Mouse (Mus musculus) Patski (cell line): ENCODE measurements around the gene Mis12. TPM values are rescaled to one million over a fixed set of nuclear protein-coding genes. Genes with fewer than 3 reads are reported as not detected.

ENCODE experiments used
- ATAC-seq: fragments of 100-300 bp; one replicate; pipeline ENCODE4 v1.8.0; 2021
- CTCF ChIA-PET: fragments of 350-600 bp; sonication (Branson Sonifier 250); formaldehyde crosslinking; loops from one replicate; lab custom pipeline; 2022; ENCODE audit warnings: inconsistent platforms; lab: Charles Lee
- POLR2A ChIA-PET: fragments of 350-600 bp; sonication (Branson Sonifier 250); formaldehyde crosslinking; loops from one replicate; lab custom pipeline; 2022; ENCODE audit warnings: antibody characterized with exemption, inconsistent platforms; lab: Charles Lee
- DNase-seq: peaks from one replicate; pipeline ENCODE4 v3.0.0-alpha.2; 2011; ENCODE audit warnings: low read depth, low spot score
- H3K27me3 ChIP-seq: fragments of 371-371 bp; one replicate; pipeline ENCODE4 v1.5.1; 2021
- CTCF ChIP-seq: fragments of 100-300 bp; IDR thresholded peaks from one replicate; pipeline ENCODE4 v1.5.1; 2021
- in situ Hi-C: fragments of 300-500 bp; cut with MboI; formaldehyde crosslinking; loops from 3 replicates; pipeline ENCODE4 v1.11.1; 2018; ENCODE audit warnings: low pct_unique_long_range_greater_than_20kb, mixed read lengths
- polyA plus RNA-seq: library from polyadenylated mRNA; unstranded; gene quantifications from one replicate; pipeline ENCODE4 v1.2.3, GENCODE M21; 2021

Mis12 gene
- polyA plus RNA-seq, 1 experiment from 2014 or later: 30.3 TPM

DNA sequence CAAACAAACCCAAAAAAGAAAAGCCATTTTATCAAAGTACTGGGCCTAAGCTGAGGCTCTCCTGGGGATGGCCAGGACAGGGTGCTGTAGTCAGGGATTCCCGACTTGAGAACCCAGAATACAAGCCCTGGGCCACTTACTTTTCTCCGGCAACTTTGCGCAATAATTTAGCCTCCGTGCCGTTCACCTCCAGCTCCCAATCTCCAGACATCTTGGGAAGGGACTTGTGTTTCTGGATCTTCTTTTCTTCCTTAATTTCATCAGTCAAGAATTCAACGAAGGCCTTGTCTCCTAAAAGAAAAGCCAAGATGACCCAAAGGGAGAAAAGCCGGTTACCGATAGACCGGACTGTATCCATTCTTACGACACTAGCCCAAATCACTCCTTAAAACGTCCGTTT is 37.4 kb upstream of the Mis12 start:
- in situ Hi-C loops: no loop called here
- TF ChIP-seq CTCF: no peak
- CTCF ChIA-PET: interaction anchor here (1.1 to 1.6 kb wide), 4 partner anchors 8 to 37 kb away, joined by 3 to 5 read pairs (median 4); partner anchors contain the start of genes Nup88 and Rpain
- ATAC-seq (no peak), DNase-seq (no peak)
- POLR2A ChIA-PET: interaction anchor here (1.0 kb wide), 1 partner anchor 22 kb away, joined by 3 read pairs; the partner anchor contains the start of gene Dhx33
- no peaks in the 10 kb centered on the region for H3K27me3 ChIP-seq

DNA sequence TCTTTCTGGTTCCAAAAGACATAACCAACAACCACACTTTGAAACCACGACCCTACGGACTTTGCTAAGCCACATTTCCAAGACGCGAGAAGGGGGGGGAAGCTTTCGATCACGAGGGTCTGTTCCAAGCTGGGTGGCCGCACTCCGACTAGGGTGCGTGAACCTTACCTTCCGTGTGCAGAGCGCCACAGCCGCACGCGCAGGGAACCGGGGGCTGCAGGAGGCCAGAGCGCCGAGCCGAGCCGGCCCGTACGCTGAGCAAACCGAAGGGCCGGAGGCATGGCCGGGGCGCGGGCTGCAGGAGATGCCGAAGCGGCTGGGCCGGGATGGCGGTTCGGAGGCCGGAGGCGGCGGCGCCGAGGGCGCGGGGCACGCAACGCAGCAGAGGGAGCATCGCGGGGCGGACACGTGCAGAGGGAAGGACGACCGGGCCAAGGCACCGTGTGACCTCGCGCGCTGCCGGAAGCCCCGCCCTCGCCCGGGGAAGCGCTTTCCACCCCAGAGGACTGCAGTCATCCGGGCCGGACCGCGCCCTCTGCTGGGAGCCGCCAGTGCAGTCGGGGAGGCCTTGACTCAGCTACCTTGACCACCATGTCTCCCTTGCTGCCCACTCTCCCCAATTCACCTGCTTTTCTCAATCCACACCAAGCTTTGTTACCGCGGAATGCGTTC is 36.7 kb upstream of the Mis12 start, which contains the start of gene C1qbp:
Gene C1qbp (minus strand): TSS at position 470 of the 672 bp plus-strand sequence.
- DNase-seq (no peak), ATAC-seq (peak; percentile 90)
- CTCF ChIA-PET: interaction anchor here (1.1 to 1.6 kb wide), 4 partner anchors 8 to 36 kb away, joined by 3 to 5 read pairs (median 4); partner anchors contain the start of genes Nup88 and Rpain
- POLR2A ChIA-PET: interaction anchor here (0.8 to 1.0 kb wide), 2 partner anchors 12 to 21 kb away, joined by 3 read pairs; partner anchors contain the start of gene Dhx33
- no peaks in the 10 kb centered on the region for H3K27me3 ChIP-seq
- peak; percentile 100 for TF ChIP-seq CTCF
- in situ Hi-C loops: no loop called here

DNA sequence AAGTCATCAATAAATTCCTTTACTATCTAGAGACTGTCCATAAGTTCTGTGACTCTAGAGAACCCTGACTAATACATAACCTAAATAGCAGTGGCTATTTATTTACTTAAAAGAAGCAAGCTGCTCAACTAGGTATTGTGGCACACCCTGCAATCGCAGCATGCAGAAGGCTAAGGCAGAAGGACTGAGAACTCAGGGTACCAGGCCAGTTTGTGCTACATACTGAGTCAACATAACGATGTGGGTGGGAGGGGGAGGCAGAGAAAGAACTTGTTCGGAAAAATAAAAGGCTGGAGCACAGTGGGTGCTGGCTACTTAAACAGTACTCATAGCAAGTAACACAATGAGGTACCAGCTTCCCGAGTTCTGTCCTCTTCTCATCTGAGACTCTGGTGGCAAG is 18.2 kb upstream of the Mis12 start:
- no peak for DNase-seq
- ChIA-PET CTCF (no interaction called here), POLR2A (interaction anchor here (0.6 kb wide), 1 partner anchor 13 kb away, joined by 3 read pairs; no protein-coding TSS in a partner anchor)
- no peak for TF ChIP-seq CTCF
- in situ Hi-C loops: loop anchor here (25.0 kb wide), 1 partner anchor 1036 kb away; the partner anchor contains the start of genes Aipl1 and Pimreg
- no peak for ATAC-seq
- H3K27me3 ChIP-seq: no peaks in the 10 kb centered on the region

DNA sequence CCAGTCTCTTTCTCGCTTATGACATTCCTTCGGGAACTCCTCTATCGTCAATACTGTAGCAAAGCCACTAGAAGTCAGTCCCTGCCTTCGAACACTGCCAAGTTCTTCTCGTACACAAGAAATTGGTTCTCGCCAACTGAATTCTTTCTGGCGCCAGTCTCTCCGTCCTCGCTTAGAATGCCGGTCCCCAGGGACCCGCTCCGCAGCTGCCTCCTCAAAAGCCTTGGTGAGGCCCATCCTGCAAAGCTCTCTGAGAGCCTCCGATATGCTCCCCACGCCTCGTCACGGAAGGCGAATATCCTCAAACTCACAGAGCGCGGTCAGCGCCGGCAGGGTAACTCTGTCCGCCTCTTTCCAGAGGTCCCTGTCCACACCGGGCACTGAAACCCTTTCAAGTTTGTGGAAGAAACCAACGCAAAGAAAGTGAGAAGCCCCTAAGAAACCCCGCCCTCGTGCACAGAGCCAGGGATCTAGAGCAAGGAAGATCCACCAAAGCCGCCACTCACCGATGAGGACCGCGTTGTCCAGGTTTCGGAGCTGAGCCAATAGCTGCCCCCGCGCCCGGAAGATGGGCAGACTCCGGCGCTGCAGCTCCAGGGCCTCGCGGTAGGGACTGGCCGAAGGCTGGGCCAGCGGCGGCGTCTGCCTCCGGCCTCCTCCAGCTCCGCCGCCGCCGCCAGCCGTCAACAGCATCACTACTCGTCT is 15.6 kb upstream of the Mis12 start:
- ChIA-PET CTCF (interaction anchor here (0.9 kb wide), 1 partner anchor 226 kb away, joined by 3 read pairs; no protein-coding TSS in a partner anchor), POLR2A (interaction anchor here (1.4 to 1.5 kb wide), 2 partner anchors 15 to 22 kb away, joined by 3 to 5 read pairs; no protein-coding TSS in a partner anchor)
- in situ Hi-C loops: loop anchor here (25.0 kb wide), 1 partner anchor 1034 kb away; the partner anchor contains the start of genes Aipl1 and Pimreg
- ATAC-seq: peak; percentile 77
- H3K27me3 ChIP-seq: no peaks in the 10 kb centered on the region
- peak; percentile 7 for DNase-seq
- TF ChIP-seq CTCF: no peak

DNA sequence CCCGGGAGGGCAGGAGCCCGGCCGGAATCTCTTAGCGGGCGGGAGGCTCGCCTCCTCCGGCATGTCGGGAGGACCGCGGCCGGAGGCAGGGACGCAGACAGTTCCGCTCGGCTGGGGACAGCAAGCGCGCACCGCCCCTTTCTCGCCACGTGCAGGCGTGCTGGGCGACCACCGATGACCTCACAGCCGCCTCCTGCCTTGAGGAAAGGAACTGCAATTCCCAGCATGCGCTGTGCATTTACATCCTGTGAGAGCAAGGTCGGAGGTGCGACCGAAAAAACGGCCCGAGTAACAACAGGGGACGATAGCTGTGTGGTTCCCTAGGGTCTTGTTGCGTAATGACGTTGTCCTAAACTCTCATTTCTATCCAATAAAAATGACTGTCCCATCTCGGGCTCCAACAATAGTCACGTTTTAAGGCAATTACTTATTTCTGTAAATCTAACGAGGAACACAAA is 15.1 kb upstream of the Mis12 start, which contains the start of gene Dhx33:
Gene Dhx33 (minus strand): TSS at position 122 of the 458 bp plus-strand sequence.
- ChIA-PET POLR2A (interaction anchor here (1.4 to 1.5 kb wide), 2 partner anchors 14 to 22 kb away, joined by 3 to 5 read pairs; no protein-coding TSS in a partner anchor), CTCF (interaction anchor here (0.9 kb wide), 1 partner anchor 227 kb away, joined by 3 read pairs; no protein-coding TSS in a partner anchor)
- ATAC-seq (peak; percentile 96), DNase-seq (peak; percentile 95)
- no peak for TF ChIP-seq CTCF
- in situ Hi-C loops: loop anchor here (25.0 kb wide), 1 partner anchor 1033 kb away; the partner anchor contains the start of genes Aipl1 and Pimreg
- no peaks in the 10 kb centered on the region for H3K27me3 ChIP-seq

DNA sequence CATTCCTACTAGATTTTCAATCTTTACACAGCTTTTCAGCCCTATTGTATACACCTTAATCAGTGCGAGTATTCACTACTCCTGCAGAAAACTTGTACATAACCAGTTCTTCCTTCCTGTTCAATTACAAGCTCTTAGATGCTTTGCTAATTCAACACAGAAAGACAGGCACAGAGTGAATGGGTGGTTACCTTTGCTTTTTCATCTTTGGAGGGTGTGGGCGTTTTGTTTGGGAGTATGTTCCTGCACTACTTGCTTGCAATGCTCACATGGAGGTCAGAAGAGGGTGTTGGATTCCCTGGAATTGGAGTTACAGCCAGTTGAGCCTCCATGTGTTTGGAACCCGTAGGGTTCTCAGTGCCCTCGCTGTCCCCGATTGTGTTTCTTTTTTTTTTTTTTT is 14.4 kb upstream of the Mis12 start:
- no peak for TF ChIP-seq CTCF
- ATAC-seq (no peak), DNase-seq (no peak)
- ChIA-PET POLR2A (interaction anchor here (1.4 to 1.5 kb wide), 2 partner anchors 14 to 23 kb away, joined by 3 to 5 read pairs; no protein-coding TSS in a partner anchor), CTCF (no interaction called here)
- H3K27me3 ChIP-seq: no peaks in the 10 kb centered on the region
- in situ Hi-C loops: loop anchor here (25.0 kb wide), 1 partner anchor 1032 kb away; the partner anchor contains the start of genes Aipl1 and Pimreg

DNA sequence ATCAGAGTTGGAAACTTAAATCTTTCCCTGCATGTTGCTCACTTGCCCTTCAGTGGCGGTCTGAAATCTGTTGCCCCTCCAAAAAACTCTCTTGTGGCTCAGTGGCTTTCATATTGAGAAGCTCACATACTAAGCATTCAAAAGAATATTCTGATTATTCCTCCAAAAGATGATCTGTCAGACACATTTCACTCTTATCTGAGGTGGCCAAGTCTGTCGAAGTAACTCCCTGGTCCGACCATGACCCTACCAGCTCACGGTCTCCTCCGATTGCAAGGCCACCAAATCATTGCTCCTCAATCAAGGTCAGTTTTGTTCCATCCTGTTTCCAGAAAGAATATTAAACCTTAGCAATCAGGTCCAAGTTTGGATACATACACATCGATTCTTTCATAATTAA is 12.4 kb upstream of the Mis12 start:
- in situ Hi-C loops: loop anchor here (25.0 kb wide), 1 partner anchor 1030 kb away; the partner anchor contains the start of genes Aipl1 and Pimreg
- DNase-seq: no peak
- ChIA-PET CTCF (no interaction called here), POLR2A (no interaction called here)
- no peak for TF ChIP-seq CTCF
- H3K27me3 ChIP-seq: no peaks in the 10 kb centered on the region
- ATAC-seq: no peak

DNA sequence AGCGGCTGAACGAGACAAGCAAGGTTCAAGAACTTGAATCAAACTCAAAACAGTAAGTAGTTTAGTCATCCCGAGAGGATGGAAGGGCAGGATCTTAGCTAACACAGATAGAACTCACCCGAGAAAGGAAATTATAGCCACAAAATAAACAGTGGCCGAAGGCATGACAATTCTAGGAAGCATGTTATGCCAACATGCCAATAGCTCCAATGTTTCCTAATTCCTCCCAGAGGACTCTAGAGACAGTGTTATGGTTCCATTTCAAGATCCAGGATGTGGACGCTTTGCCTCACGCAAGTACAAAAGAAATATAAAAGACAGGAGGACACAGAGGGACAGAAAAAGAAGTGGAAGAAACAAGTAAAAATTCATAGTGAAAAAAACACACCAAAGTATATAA is 11.6 kb upstream of the Mis12 start:
- in situ Hi-C loops: loop anchor here (25.0 kb wide), 1 partner anchor 1029 kb away; the partner anchor contains the start of genes Aipl1 and Pimreg
- CTCF ChIA-PET: no interaction called here
- no peak for DNase-seq
- POLR2A ChIA-PET: no interaction called here
- no peak for TF ChIP-seq CTCF
- no peaks in the 10 kb centered on the region for H3K27me3 ChIP-seq
- no peak for ATAC-seq

DNA sequence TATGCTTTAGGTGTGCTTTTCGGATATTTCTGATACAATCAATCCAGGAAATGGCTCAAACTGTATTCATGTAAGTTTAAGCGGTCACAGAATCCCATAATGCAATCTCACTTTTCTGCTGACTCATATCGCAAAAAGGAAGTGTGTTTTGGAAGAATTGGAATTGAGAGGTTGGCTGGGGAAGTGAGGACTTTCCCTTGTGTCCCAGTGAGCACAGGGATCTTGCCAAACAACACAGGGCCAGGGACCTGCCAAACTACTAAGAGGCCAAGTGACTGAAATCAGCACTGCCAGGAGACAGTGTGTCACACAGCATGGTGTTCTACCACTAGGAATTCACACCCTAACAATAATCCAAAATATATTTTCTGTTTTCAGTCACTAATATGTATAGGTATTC is 11.1 kb upstream of the Mis12 start:
- ChIA-PET CTCF (no interaction called here), POLR2A (no interaction called here)
- no peak for DNase-seq
- in situ Hi-C loops: loop anchor here (25.0 kb wide), 1 partner anchor 1029 kb away; the partner anchor contains the start of genes Aipl1 and Pimreg
- no peaks in the 10 kb centered on the region for H3K27me3 ChIP-seq
- no peak for ATAC-seq
- no peak for TF ChIP-seq CTCF
